Mouse (Mus musculus) skeletal muscle tissue, adult 2 months (tissue): Measurements from ENCODE around the gene Stat5b.

ENCODE experiments used
- DNase-seq: peaks from one replicate; pipeline ENCODE4 v3.0.0-alpha.2; 2012; ENCODE audit warnings: low read depth, low spot score

Stat5b gene

DNA sequence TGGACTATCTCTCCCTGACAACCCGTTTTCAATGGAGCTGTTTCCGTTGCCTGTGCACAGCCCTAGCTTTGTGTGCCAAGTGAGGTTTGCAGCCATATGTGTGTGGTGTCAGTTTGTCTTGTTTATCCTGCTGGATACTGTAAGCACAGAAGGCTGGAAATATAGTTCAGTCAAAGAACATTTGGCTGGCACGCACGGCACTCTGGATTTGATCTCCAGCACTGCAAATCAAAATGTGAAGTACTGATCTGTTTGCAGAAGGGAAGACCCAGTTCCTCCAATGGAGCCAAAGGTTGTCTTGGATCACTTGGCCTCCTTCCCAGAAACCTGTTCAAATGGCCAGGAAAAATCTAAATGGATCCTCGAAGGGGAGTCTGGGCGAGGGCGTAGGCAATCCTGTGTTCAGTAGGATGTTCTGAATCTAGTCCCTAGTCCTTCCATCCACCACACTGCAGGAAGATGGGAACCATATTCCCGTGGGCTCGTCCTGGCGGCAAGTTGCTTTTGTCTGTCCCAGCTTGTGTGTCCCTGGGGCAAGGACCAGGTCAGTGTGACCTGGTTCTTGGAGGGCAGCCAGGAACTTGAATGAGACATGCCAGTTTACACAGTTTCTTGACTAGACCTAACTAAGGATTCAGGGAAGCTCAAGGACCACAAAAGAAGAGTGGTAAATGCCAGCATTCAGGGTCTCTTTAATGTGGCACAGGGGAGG lies 19.9 kb upstream of the Stat5b start:
- DNase-seq = no peak

- no peak for DNase-seq
These were observed 15.1 kb upstream of the Stat5b start for GRCm38 (mm10) chr11:100865618-100866017.

GRCm38 (mm10) chr11:100863141-100863540 lies 12.6 kb upstream of the Stat5b start:
- DNase-seq = no peak

DNA sequence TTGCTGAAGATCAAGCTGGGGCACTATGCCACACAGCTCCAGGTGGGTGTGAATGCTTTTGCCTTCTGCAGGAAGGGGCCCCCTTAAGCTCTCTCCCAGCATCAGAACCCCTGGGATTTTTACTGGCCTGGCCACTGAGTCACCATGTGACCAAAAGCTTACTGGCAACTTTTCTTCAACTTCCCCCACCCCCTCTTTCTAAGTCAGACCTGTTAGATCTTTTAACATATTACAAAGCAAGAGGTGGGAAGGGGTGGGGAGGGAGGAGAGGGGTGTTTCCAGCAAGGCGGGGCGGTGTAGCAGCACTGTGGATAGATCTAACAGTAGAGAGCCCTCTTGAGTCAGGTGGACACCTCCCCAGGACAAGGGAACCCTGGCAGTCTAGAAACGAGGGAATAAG lies 11.3 kb upstream of the Stat5b start:
- no peak for DNase-seq

GRCm38 (mm10) chr11:100861335-100861734 lies 10.8 kb upstream of the Stat5b start:
- no peak for DNase-seq

DNA sequence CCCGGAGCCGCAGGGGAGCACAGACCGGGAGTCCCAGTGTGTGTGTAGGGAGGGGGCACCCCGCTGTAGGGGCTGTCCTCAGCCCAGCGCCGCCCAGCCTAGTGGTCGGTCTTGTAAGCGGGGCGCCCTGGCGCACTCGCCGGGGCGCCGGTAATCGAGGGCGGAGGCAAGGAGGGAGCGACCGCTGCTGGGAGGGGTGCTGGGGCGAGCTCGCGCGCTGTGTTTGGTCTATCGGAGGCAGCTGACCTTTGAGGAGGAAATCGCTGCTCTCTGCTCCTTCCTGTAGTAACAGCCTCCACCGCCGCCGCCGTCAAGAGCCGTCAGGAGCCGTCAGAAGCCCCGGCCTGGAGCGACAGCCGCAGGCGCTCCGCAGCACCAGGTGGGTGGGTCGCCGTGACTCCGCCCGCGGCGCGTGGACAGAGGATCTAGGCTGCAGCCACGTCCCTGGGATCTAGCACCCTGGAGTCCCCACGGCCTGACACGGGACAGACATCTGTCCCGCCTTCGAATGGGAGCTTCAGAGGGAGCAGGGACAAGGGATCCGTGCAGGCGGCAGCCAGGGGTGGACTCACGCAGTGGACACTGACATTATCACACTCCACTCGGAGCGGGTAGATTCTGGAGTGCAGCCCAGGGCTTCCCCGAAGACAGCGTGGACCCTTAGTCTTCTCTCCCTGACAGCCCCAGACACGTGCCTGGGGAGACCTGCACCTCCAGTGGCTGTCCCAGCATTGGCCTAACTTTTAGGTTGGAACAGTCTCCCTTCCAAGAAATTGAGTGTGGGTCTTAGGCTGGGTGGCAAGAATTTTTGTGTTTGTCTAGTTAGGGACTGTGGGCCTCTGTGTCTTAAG lies 9.9 kb upstream of the Stat5b start:
- peak; percentile 85 for DNase-seq

- DNase-seq = no peak
These were observed 9.1 kb upstream of the Stat5b start for GRCm38 (mm10) chr11:100859579-100860075.

DNA sequence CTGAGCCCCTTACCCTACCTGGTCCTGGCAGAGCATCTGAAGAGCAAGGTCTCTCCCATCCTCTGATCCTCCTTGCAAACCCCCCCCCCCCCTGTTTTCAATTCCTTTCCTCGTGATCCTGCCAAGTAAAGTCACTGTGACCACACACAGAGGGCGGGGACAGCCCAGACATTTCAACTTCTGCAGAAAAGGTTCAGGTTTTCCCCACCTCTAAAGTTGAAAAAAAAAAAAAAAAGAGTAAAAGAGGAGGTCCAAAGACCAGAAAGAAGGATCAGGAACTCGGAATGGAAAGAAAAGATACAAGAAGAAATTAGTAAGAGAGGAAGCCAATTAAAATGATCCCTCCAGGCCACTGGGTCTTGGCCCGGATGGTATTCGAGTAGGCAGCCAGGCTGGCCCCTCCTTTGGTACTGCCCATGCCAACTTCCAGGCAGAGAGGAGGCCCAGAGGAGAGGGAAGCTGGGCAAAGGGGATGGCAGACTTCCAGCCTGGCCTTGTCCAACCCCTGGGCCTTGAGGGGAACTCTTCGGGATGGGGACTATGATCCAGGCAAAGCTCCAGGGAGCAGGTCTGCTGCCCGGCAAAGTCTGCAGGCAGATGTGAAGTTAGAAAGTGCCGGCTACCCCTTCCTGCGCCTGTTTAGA lies 8.5 kb upstream of the Stat5b start, which contains the start of gene Stat5a:
Stat5a (plus strand) TSS at position 417 of the 644 bp plus-strand sequence.
- peak; percentile 87 for DNase-seq

GRCm38 (mm10) chr11:100857960-100858359 lies 7.4 kb upstream of the Stat5b start:
- no peak for DNase-seq

GRCm38 (mm10) chr11:100855178-100855577 lies 4.7 kb upstream of the Stat5b start:
- DNase-seq = no peak

- DNase-seq = no peak
These were observed 3.7 kb upstream of the Stat5b start for GRCm38 (mm10) chr11:100854268-100854667.

GRCm38 (mm10) chr11:100853018-100853417 lies 2.5 kb upstream of the Stat5b start:
- DNase-seq = no peak

DNA sequence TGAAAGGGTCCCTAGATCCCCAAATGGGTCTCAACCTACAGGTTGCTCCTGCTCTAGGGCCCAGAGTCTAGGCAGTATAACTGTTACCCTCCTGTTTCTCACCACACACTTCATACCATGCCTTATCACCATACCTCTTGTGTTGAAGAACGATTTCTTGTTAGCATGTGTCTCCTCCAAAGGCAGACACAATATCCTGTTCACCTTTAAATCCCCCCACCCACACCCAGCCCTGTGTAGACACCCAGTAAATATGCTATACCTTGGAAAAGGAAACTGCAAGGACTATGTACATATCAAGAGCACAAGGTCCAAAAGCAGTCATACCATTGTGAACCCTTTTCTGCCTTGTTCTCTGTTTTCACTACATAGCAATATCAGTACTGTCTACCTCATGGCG lies 1.6 kb upstream of the Stat5b start:
- no peak for DNase-seq

DNA sequence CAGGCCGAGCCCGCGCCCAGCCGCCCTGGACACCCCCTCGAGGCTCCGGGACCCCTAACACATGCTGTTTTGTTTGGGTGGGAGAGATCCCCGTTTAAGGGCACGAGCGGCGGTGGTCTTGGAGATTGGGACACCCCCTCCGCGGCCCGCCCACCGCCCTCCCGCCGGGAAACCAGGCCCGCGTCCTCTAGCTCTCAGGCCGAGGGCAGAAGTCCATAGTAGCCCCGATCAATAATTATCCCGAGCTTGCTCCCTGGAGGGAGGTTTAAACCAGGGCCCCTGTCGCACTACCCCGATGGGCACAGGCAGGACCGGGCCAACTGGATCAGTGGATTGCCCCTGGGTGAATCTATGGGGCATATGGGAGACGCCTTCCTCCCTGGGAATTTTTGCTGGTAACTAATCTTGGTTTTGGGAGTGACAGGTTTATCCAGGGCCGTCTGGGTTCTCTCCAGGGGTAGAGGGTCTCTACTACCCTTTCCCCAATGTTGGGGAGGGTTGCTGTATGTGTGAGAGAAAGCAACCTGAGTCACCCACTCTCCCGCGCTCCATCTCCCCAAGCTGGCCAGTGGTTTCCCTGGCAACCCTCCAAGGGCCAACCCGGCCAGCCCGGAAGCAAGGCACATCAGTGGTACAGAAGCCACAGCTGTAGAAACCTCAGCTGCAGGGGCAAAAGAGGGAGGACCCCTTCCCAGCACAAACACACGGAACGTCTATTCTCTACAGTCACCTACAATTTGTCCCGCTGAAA lies 429 bp upstream of the Stat5b start:
- peak; percentile 64 for DNase-seq

- DNase-seq = no peak
These were observed 977 bp downstream of the Stat5b start for GRCm38 (mm10) chr11:100849456-100850037.

DNA sequence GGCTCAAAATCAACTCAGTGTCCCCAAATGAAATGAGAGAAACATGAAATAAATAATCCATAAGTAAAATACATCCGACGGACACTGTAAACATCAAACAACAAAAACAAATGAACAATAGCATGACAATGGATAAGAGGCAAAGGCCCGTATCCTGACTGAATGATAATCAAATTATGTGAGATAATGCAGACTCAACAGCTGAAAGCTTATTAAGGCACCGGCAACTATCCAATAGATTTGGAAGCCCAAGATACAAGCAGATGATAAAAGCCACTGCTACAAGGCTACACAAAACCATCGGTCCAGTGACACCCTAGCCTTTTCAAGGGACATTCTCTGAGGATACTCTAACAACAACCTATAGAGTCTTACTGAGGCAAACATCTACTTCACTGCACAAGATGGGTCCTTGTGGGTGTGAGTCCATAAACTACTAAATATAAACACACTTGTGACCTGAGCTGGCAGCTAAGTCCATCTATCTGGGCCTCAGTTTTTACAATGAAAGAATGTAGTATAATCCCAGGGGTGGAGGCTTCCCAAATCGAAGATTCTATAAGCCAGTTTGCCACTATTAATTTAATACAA lies 1.6 kb downstream of the Stat5b start:
- no peak for DNase-seq

DNA sequence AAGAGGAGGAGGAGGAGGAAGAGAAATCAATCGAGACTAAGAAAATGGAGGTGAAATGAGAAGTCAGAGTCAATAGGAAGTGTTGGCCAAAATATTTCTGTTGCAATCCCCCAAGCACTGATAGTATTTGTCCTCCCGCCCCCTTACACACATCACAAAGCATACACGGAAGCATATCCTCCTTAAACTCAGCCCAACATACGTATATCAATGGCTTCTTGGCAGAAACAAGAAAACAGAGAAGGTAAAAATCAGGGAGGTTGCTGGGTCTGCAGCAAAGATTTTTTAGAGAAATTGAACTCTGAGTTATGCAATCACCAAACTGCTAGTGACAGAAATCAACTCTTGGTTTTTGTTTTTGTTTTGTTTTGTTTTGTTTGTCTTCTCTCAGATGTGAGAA lies 2.4 kb downstream of the Stat5b start:
- no peak for DNase-seq

DNA sequence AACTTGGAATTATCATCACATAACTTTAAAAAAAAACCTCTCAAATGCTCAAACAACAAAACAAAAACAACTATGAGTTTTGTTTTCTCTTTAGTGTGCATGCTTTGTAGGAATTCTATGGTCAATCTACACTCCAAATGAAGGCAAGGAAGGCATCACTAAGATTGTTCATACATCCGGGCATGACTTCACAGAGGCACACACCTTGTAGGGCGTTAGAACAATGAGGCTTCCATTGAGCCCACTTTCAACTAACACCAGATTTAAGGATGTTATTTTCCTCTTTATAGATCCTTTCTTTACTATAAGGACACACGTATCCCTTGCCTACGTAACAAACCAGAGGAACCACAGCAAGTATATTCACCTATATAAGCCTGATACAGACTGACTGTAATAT lies 3.0 kb downstream of the Stat5b start:
- DNase-seq = no peak

DNA sequence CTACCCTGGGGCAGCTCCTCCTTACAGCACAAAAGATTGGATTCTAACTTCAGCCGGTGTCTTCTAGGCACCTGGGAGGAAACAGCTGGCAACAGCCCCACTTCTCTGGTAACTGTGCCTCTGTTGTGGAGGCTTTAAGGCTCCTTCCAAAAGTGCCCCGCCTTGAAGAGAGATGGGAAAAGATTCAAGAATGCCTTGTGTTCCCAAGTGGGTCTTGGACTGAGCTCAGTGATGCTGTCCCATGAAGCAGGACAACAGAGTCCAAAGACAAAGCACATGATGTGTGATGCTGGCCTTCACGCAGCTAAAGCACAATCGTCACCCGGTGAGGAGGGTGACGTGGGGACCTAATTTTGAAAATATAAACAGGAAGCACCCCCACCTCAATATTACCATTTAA lies 4.7 kb downstream of the Stat5b start:
- peak; percentile 61 for DNase-seq

DNA sequence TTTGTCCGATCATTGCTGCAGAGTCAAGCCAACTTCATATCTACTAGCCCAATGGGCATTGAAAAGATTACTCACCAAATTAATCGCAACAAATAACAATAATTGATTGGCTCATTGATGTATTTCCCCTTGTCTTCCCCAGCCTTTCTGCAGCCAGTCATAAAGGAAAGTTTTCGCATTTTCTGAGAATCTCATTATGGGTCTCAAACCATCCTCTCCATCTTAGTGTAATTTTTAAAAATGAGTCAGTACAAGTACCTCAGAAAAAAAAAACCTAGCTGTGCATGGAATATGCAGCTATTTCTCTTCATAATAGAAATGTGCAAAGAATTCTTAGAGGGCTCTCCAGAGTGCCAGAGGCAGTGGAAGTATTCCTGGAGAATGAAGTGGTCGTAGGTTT lies 6.4 kb downstream of the Stat5b start:
- DNase-seq = no peak
